Mouse (Mus musculus) bone marrow, adult 2 months (tissue): ENCODE data around the gene Stat5a.

Experiments
- CTCF ChIP-seq: fragments of 200-500 bp; IDR thresholded peaks from 2 replicates; pipeline ENCODE4 v1.5.1; 2011; ENCODE audit warnings: low read length, control low read depth; ENCODE audit not compliant: control insufficient read depth, insufficient read depth
- POLR2A ChIP-seq: fragments of 200-500 bp; IDR thresholded peaks from 2 replicates; pipeline ENCODE4 v1.6.1; 2011; ENCODE audit warnings: low read depth, mild to moderate bottlenecking, control low read depth, low read length, borderline replicate concordance; ENCODE audit not compliant: control insufficient read depth

GRCm38 (mm10) chr11:100870256-100870967 lies 11.3 kb downstream of the Stat5a start:
- TF ChIP-seq POLR2A (no peak), CTCF (no peak)
